Mouse (Mus musculus): ENCODE results near the gene Nectin2.

GRCm38 (mm10) chr7:19734178-19734666 lies 16.1 kb downstream of the Nectin2 start:
- no peak for TF ChIP-seq CTCF (IDR thresholded peaks at IDR 0.05; ENCODE audit: borderline replicate concordance, control insufficient read depth, extremely low read depth, insufficient read depth, low read length, poor library complexity)
- no peak for TF ChIP-seq POLR2A (IDR thresholded peaks at IDR 0.05; ENCODE audit: control insufficient read depth, extremely low read depth, insufficient read depth, low read length, poor library complexity)
